Mouse (Mus musculus) kidney, postnatal 4 days (tissue): ENCODE results near the gene Blzf1.
A peak's percentile ranks its signal among the peaks of the same experiment; 100 is the strongest.

Source experiments
- DNase-seq, 2 experiments: peaks; one replicate each; pipeline ENCODE4 v3.0.0; 2021; ENCODE audit warnings: mixed read lengths in 2 of 2

Gene Blzf1

GRCm38 (mm10) chr1:164307124-164307751, at the start of gene Blzf1:
Gene Blzf1 (minus strand): TSS chr1:164307489.
- peak; percentile 99 to 100 for DNase-seq

- no peak for DNase-seq
These were observed 46.2 kb upstream of the Blzf1 start for GRCm38 (mm10) chr1:164353443-164353842.

- DNase-seq = peak; percentile 57 to 59
These were observed 34.9 kb upstream of the Blzf1 start for GRCm38 (mm10) chr1:164342161-164342560.

- DNase-seq = no peak
These were observed 28.6 kb upstream of the Blzf1 start for GRCm38 (mm10) chr1:164335846-164336245.

- DNase-seq = no peak
These were observed 28.1 kb upstream of the Blzf1 start for GRCm38 (mm10) chr1:164335435-164335834.

GRCm38 (mm10) chr1:164332559-164332958, 25.3 kb upstream of the Blzf1 start:
- DNase-seq = no peak

- DNase-seq = no peak
These were observed 20.5 kb upstream of the Blzf1 start for GRCm38 (mm10) chr1:164327764-164328163.

GRCm38 (mm10) chr1:164326600-164327155, 19.4 kb upstream of the Blzf1 start:
- DNase-seq = peak; percentile 60 to 66

- DNase-seq = no peak
These were observed 17.6 kb upstream of the Blzf1 start for GRCm38 (mm10) chr1:164324878-164325277.

GRCm38 (mm10) chr1:164324221-164324620, 16.9 kb upstream of the Blzf1 start:
- no peak for DNase-seq

GRCm38 (mm10) chr1:164322987-164323650, 15.8 kb upstream of the Blzf1 start:
- DNase-seq = peak; percentile 22 to 33

GRCm38 (mm10) chr1:164321408-164321807, 14.1 kb upstream of the Blzf1 start:
- DNase-seq = peak; percentile 31 to 54

GRCm38 (mm10) chr1:164320731-164321130, 13.4 kb upstream of the Blzf1 start:
- no peak for DNase-seq

GRCm38 (mm10) chr1:164319542-164320140, 12.4 kb upstream of the Blzf1 start:
- no peak for DNase-seq

GRCm38 (mm10) chr1:164318474-164318873, 11.2 kb upstream of the Blzf1 start:
- DNase-seq = no peak

GRCm38 (mm10) chr1:164317261-164317660, 10.0 kb upstream of the Blzf1 start:
- DNase-seq = no peak

- DNase-seq = peak; percentile 82 to 83
These were observed 9.4 kb upstream of the Blzf1 start for GRCm38 (mm10) chr1:164316697-164317096.

GRCm38 (mm10) chr1:164315266-164315665, 8.0 kb upstream of the Blzf1 start:
- peak; percentile 65 to 71 for DNase-seq

GRCm38 (mm10) chr1:164314085-164314484, 6.8 kb upstream of the Blzf1 start:
- no peak for DNase-seq

GRCm38 (mm10) chr1:164307922-164308321, 633 bp upstream of the Blzf1 start:
- DNase-seq = no peak

- DNase-seq = no peak
These were observed 3.5 kb downstream of the Blzf1 start, which contains the start of gene Nme7 for GRCm38 (mm10) chr1:164303821-164304220. Gene Nme7 (plus strand): TSS chr1:164304121.

- no peak for DNase-seq
These were observed 5.3 kb downstream of the Blzf1 start for GRCm38 (mm10) chr1:164301949-164302348.

GRCm38 (mm10) chr1:164296473-164296872, 10.8 kb downstream of the Blzf1 start:
- no peak for DNase-seq

- no peak for DNase-seq
These were observed 13.2 kb downstream of the Blzf1 start for GRCm38 (mm10) chr1:164294071-164294470.
